Mouse (Mus musculus): ENCODE measurements around the gene Slc19a2. TPM values are rescaled to one million over a fixed set of nuclear protein-coding genes. Genes with fewer than 3 reads are reported as not detected.

The Slc19a2 gene
- total RNA-seq, 1 experiment: 93.3 TPM

DNA sequence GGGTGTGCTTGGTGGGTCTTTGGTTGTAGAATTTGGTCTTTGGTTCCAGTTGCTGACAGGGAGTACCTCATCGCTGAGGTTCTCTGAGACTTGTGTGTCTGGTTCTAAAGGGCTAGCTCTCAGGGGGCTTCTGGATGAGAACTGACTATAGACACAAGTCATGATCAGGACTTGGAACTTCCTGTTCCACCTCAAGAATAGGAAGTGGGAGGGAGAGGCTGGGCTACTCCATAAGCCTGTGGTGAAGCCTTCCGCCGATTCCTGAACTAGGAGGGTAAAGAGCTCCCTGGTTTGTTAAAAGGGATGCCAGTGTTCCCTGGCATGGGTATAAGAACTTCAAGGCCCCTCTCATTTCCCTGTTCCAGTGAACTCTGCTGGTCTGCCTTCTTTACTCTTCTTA, 35.2 kb downstream of the Slc19a2 start:
- H3K4me1 ChIP-seq (ENCODE audit: control insufficient read depth in 2 of 2, insufficient read depth in 2 of 2, low read length in 2 of 2, poor library complexity in 1 of 2): no peaks in the 10 kb centered on the region
- no peak overlapping the region for H3K27ac ChIP-seq (ENCODE audit: insufficient read depth, low read depth, low read length, poor library complexity, severe bottlenecking)
- no peaks in the 10 kb centered on the region for H3K36me3 ChIP-seq (ENCODE audit: control insufficient read depth, insufficient read depth, low read length, poor library complexity, severe bottlenecking)
- H3K9me3 ChIP-seq (ENCODE audit: control insufficient read depth, insufficient read depth, low read depth, low read length): no peaks in the 10 kb centered on the region
- no peak overlapping the region for H3K9ac ChIP-seq (ENCODE audit: insufficient read depth, low read depth, low read length, poor library complexity, severe bottlenecking)
- no peak for DNase-seq (ENCODE audit: low read depth, low spot score)
- no peak overlapping the region for H3K4me3 ChIP-seq (ENCODE audit: insufficient read depth in 1 of 2, low read depth in 1 of 2, low read length in 2 of 2, poor library complexity in 1 of 2, severe bottlenecking in 1 of 2)
- in situ Hi-C loops (cut with MboI; ENCODE audit: low sequenced_read_pairs in 2 of 2, unreplicated experiment in 2 of 2): no loop called here
- TF ChIP-seq ZC3H11A (IDR thresholded peaks at IDR 0.05; ENCODE audit: borderline replicate concordance, low read depth, low read length) (no peak), CHD2 (IDR thresholded peaks at IDR 0.05; ENCODE audit: low read depth, low read length) (no peak), ZNF384 (IDR thresholded peaks at IDR 0.05; ENCODE audit: low read depth, low read length) (no peak), MAFK (IDR thresholded peaks at IDR 0.05; ENCODE audit: insufficient read depth, low read depth, low read length) (no peak), HCFC1 (IDR thresholded peaks at IDR 0.05; ENCODE audit: borderline replicate concordance, insufficient read depth, low read length) (no peak)

DNA sequence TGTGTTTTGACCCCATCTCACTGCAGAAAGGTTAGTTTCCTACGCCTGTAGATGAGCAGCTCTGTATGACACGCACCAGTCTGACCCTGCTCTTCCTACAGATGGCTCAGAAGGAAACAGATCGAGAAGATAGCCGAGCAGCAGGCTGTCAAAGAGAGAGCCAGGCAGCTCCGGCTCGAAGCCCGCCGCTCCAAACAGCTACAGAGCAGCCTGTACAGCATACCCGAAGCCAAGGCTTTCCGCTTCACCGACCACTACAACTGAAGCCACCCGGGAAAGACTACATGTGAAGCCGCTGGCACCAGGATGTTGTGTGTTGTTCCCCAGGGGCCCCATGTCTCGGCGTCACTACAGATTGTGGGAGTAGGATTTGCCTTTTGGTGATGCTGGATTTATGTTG, 38.6 kb downstream of the Slc19a2 start:
- no peak for DNase-seq (ENCODE audit: low read depth, low spot score)
- Histone ChIP-seq H3K27ac (ENCODE audit: insufficient read depth, low read depth, low read length, poor library complexity, severe bottlenecking) (no peak overlapping the region), H3K36me3 (ENCODE audit: control insufficient read depth, insufficient read depth, low read length, poor library complexity, severe bottlenecking) (peaks cover 2% of the 10 kb centered on the region; the same call in 1 of the 2 replicates), H3K4me1 (ENCODE audit: control insufficient read depth in 2 of 2, insufficient read depth in 2 of 2, low read length in 2 of 2, poor library complexity in 1 of 2) (no peaks in the 10 kb centered on the region), H3K4me3 (ENCODE audit: insufficient read depth in 1 of 2, low read depth in 1 of 2, low read length in 2 of 2, poor library complexity in 1 of 2, severe bottlenecking in 1 of 2) (no peak overlapping the region), H3K9me3 (ENCODE audit: control insufficient read depth, insufficient read depth, low read depth, low read length) (no peaks in the 10 kb centered on the region), H3K9ac (ENCODE audit: insufficient read depth, low read depth, low read length, poor library complexity, severe bottlenecking) (no peak overlapping the region)
- in situ Hi-C loops (cut with MboI; ENCODE audit: low sequenced_read_pairs in 2 of 2, unreplicated experiment in 2 of 2): no loop called here
- TF ChIP-seq ZNF384 (IDR thresholded peaks at IDR 0.05; ENCODE audit: low read depth, low read length) (no peak), CHD2 (IDR thresholded peaks at IDR 0.05; ENCODE audit: low read depth, low read length) (no peak), ZC3H11A (IDR thresholded peaks at IDR 0.05; ENCODE audit: borderline replicate concordance, low read depth, low read length) (no peak), MAFK (IDR thresholded peaks at IDR 0.05; ENCODE audit: insufficient read depth, low read depth, low read length) (no peak), HCFC1 (IDR thresholded peaks at IDR 0.05; ENCODE audit: borderline replicate concordance, insufficient read depth, low read length) (no peak)

DNA sequence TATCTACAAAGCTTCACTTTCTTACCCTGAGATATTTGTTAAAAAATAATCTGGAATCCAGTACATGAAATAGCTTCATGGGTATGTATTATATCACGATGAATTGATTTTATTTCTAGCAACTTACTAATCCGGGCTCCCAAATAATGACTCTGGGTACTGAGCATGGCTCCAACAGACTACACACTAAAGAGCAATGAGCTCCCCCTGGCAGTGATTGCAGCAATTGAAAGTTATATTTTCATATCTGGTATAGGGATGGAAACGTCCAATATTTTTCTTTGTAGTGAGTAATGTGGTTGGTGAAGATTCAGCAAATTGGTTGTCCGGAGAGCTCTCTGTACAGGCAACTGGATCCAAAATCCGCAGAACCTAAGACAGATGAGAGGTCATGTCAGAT, 43.2 kb downstream of the Slc19a2 start:
- Histone ChIP-seq H3K4me1 (ENCODE audit: control insufficient read depth in 2 of 2, insufficient read depth in 2 of 2, low read length in 2 of 2, poor library complexity in 1 of 2) (no peaks in the 10 kb centered on the region), H3K4me3 (ENCODE audit: insufficient read depth in 1 of 2, low read depth in 1 of 2, low read length in 2 of 2, poor library complexity in 1 of 2, severe bottlenecking in 1 of 2) (no peak overlapping the region), H3K27ac (ENCODE audit: insufficient read depth, low read depth, low read length, poor library complexity, severe bottlenecking) (no peak overlapping the region), H3K9ac (ENCODE audit: insufficient read depth, low read depth, low read length, poor library complexity, severe bottlenecking) (no peak overlapping the region), H3K9me3 (ENCODE audit: control insufficient read depth, insufficient read depth, low read depth, low read length) (no peaks in the 10 kb centered on the region), H3K36me3 (ENCODE audit: control insufficient read depth, insufficient read depth, low read length, poor library complexity, severe bottlenecking) (peaks cover 6% of the 10 kb centered on the region)
- no peak for DNase-seq (ENCODE audit: low read depth, low spot score)
- TF ChIP-seq ZNF384 (IDR thresholded peaks at IDR 0.05; ENCODE audit: low read depth, low read length): no peak
- no peak for TF ChIP-seq MAFK (IDR thresholded peaks at IDR 0.05; ENCODE audit: insufficient read depth, low read depth, low read length)
- no peak for TF ChIP-seq CHD2 (IDR thresholded peaks at IDR 0.05; ENCODE audit: low read depth, low read length)
- TF ChIP-seq HCFC1 (IDR thresholded peaks at IDR 0.05; ENCODE audit: borderline replicate concordance, insufficient read depth, low read length): no peak
- no peak for TF ChIP-seq ZC3H11A (IDR thresholded peaks at IDR 0.05; ENCODE audit: borderline replicate concordance, low read depth, low read length)
- in situ Hi-C loops (cut with MboI; ENCODE audit: low sequenced_read_pairs in 2 of 2, unreplicated experiment in 2 of 2): no loop called here

DNA sequence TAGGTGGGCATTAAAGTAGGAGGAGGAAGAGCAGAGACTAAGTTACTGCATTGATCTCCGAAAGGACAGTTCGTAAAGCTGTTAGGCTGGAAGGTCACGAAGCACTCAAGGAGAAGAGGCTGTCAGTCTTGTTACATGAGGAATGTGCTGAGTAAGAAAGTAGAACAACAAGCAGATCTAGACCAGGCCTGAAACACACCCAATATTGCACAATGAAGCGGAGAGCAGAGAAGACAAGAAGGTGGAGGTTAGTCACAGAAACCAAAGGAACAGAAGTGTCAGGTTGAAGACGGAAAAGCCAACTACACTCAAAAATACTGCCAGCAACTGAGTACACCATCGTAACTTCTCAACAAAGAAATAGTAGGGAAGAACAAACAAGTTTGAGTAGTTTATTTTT, 45.2 kb downstream of the Slc19a2 start:
- DNase-seq (ENCODE audit: low read depth, low spot score): no peak
- H3K27ac ChIP-seq (ENCODE audit: insufficient read depth, low read depth, low read length, poor library complexity, severe bottlenecking): no peak overlapping the region
- peaks cover 10% of the 10 kb centered on the region for H3K36me3 ChIP-seq (ENCODE audit: control insufficient read depth, insufficient read depth, low read length, poor library complexity, severe bottlenecking)
- H3K9ac ChIP-seq (ENCODE audit: insufficient read depth, low read depth, low read length, poor library complexity, severe bottlenecking): no peak overlapping the region
- H3K9me3 ChIP-seq (ENCODE audit: control insufficient read depth, insufficient read depth, low read depth, low read length): no peaks in the 10 kb centered on the region
- H3K4me3 ChIP-seq (ENCODE audit: insufficient read depth in 1 of 2, low read depth in 1 of 2, low read length in 2 of 2, poor library complexity in 1 of 2, severe bottlenecking in 1 of 2): no peak overlapping the region
- no peaks in the 10 kb centered on the region for H3K4me1 ChIP-seq (ENCODE audit: control insufficient read depth in 2 of 2, insufficient read depth in 2 of 2, low read length in 2 of 2, poor library complexity in 1 of 2)
- in situ Hi-C loops (cut with MboI; ENCODE audit: low sequenced_read_pairs in 2 of 2, unreplicated experiment in 2 of 2): no loop called here
- TF ChIP-seq HCFC1 (IDR thresholded peaks at IDR 0.05; ENCODE audit: borderline replicate concordance, insufficient read depth, low read length) (no peak), ZNF384 (IDR thresholded peaks at IDR 0.05; ENCODE audit: low read depth, low read length) (no peak), MAFK (IDR thresholded peaks at IDR 0.05; ENCODE audit: insufficient read depth, low read depth, low read length) (no peak), CHD2 (IDR thresholded peaks at IDR 0.05; ENCODE audit: low read depth, low read length) (no peak), ZC3H11A (IDR thresholded peaks at IDR 0.05; ENCODE audit: borderline replicate concordance, low read depth, low read length) (no peak)

DNA sequence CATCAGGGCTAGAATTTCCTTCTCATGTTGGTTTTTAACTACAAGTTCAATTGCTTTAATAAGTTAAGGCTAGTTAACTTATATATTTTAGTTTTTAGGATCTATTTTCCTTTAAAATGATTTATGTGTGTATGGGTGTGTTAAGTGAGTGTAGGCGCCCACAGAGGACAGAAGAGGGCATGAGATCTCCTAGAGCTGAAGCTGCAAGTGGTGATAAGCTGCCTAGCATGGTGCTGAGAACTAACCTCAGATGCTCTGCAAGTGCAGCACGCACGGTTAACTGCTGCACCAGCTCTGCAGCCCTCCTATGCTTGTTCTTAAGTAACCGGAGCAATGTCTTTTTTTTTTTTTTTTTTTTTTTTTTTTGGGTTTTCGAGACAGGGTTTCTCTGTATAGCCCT, 47.6 kb downstream of the Slc19a2 start:
- Histone ChIP-seq H3K4me3 (ENCODE audit: insufficient read depth in 1 of 2, low read depth in 1 of 2, low read length in 2 of 2, poor library complexity in 1 of 2, severe bottlenecking in 1 of 2) (no peak overlapping the region), H3K4me1 (ENCODE audit: control insufficient read depth in 2 of 2, insufficient read depth in 2 of 2, low read length in 2 of 2, poor library complexity in 1 of 2) (no peaks in the 10 kb centered on the region), H3K36me3 (ENCODE audit: control insufficient read depth, insufficient read depth, low read length, poor library complexity, severe bottlenecking) (peaks cover 16% of the 10 kb centered on the region), H3K27ac (ENCODE audit: insufficient read depth, low read depth, low read length, poor library complexity, severe bottlenecking) (no peak overlapping the region), H3K9ac (ENCODE audit: insufficient read depth, low read depth, low read length, poor library complexity, severe bottlenecking) (no peak overlapping the region), H3K9me3 (ENCODE audit: control insufficient read depth, insufficient read depth, low read depth, low read length) (no peaks in the 10 kb centered on the region)
- TF ChIP-seq HCFC1 (IDR thresholded peaks at IDR 0.05; ENCODE audit: borderline replicate concordance, insufficient read depth, low read length) (no peak), CHD2 (IDR thresholded peaks at IDR 0.05; ENCODE audit: low read depth, low read length) (no peak), MAFK (IDR thresholded peaks at IDR 0.05; ENCODE audit: insufficient read depth, low read depth, low read length) (no peak), ZC3H11A (IDR thresholded peaks at IDR 0.05; ENCODE audit: borderline replicate concordance, low read depth, low read length) (no peak), ZNF384 (IDR thresholded peaks at IDR 0.05; ENCODE audit: low read depth, low read length) (no peak)
- DNase-seq (ENCODE audit: low read depth, low spot score): no peak
- in situ Hi-C loops (cut with MboI; ENCODE audit: low sequenced_read_pairs in 2 of 2, unreplicated experiment in 2 of 2): no loop called here

All from ES-E14 (cell line).